ENCODE assay signal across 7 mouse cellular contexts in the genomic region with DNA sequence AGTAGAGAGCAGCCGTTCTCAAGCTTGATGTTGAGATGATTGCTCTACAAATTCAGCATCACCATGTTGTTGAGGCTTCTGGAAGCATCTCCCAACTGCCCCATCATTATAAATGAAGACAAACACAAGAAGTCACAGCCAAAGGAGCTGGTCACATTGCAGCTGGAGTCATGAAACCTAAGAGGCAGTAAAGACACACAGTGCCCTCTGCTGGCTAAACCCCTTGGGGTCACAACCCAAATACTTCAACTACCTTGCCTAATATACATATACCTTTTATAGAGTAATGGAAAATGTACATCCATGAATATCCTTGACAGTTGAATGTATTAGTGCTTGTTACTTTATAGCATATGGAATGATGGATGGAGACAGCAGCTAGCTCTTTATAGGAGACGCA.
DNase-seq lines count a peak whose midpoint lies in the region; ATAC-seq and TF ChIP-seq lines count a peak whose summit lies in the region.

No protein-coding gene starts in this region.

- H3K4me2 ChIP-seq in midbrain, embryonic 16.5 days (ENCODE audit: low read length) = no peak overlapping the region

- no peak for TF ChIP-seq POLR2A in cortical plate, adult 2 months (IDR thresholded peaks at IDR 0.05; ENCODE audit: extremely low read depth, insufficient read depth, low read length)
- TF ChIP-seq POLR2A in lung, adult 2 months (IDR thresholded peaks at IDR 0.05; ENCODE audit: borderline replicate concordance, extremely low read depth, low read depth, low read length) = no peak

- H3K27ac ChIP-seq in cortical plate, adult 2 months (ENCODE audit: insufficient read depth, low read length) = no peak overlapping the region
- no peak overlapping the region for H3K27ac ChIP-seq in midbrain, embryonic 16.5 days (ENCODE audit: low read length)

- H3K4me3 ChIP-seq in cortical plate, adult 2 months (ENCODE audit: insufficient read depth, low read length) = no peak overlapping the region
- no peak overlapping the region for H3K4me3 ChIP-seq in lung, adult 2 months (replicated peaks; ENCODE audit: extremely low read depth, low read depth, low read length)
- H3K4me3 ChIP-seq in midbrain, embryonic 16.5 days (ENCODE audit: low read depth, low read length) = no peak overlapping the region

- no peaks in the 10 kb centered on the region for H3K9me3 ChIP-seq in midbrain, embryonic 16.5 days (replicated peaks; ENCODE audit: control insufficient read depth, low read length, poor library complexity, severe bottlenecking)

- peak; percentile 2 for DNase-seq in left cerebral cortex, adult 11 months (ENCODE audit: low spot score)
- DNase-seq in left cerebral cortex, adult 8-10 months (ENCODE audit: low spot score in 2 of 2) = no peak
- DNase-seq in MEL-GATA-1-ER (ENCODE audit: extremely low read depth, low read depth) = peak; percentile 45
- peak; percentile 29 for DNase-seq in lung, adult 2 months
- peak; percentile 73 for DNase-seq in thymus, postnatal 25 days

- H3K36me3 ChIP-seq in midbrain, embryonic 16.5 days (ENCODE audit: control insufficient read depth, insufficient read depth, low read length) = no peaks in the 10 kb centered on the region

- no peaks in the 10 kb centered on the region for H3K4me1 ChIP-seq in cortical plate, adult 2 months (ENCODE audit: control insufficient read depth, insufficient read depth, low read length)
- no peaks in the 10 kb centered on the region for H3K4me1 ChIP-seq in lung, adult 2 months (ENCODE audit: control insufficient read depth, insufficient read depth, low read length)
- H3K4me1 ChIP-seq in midbrain, embryonic 16.5 days (ENCODE audit: control insufficient read depth, insufficient read depth, low read length) = no peaks in the 10 kb centered on the region

- no peaks in the 10 kb centered on the region for H3K27me3 ChIP-seq in midbrain, embryonic 16.5 days (ENCODE audit: control insufficient read depth, insufficient read depth, low read depth, low read length)

- no peak for ATAC-seq in midbrain, embryonic 16.5 days

- WGBS in lung, adult 2 months = 92% methylated on average over 2 of the region's 2 CpGs
- whole genome bisulfite sequencing in midbrain, embryonic 16.5 days = 92% methylated on average over 2 of the region's 2 CpGs

- H3K9ac ChIP-seq in midbrain, embryonic 16.5 days (ENCODE audit: low read depth, low read length) = no peak overlapping the region

- peak; percentile 31; the same call in 1 of the 2 replicates for TF ChIP-seq CTCF in cortical plate, adult 2 months (IDR thresholded peaks at IDR 0.05; ENCODE audit: extremely low read depth, insufficient read depth, low read length)
- peak; percentile 41 for TF ChIP-seq CTCF in lung, adult 2 months (IDR thresholded peaks at IDR 0.05; ENCODE audit: insufficient read depth, low read length)

Comparison
In these comparisons a context has a peak if more than half of its experiments do, and no peak if none do; other contexts are left out.
1. DNase-seq: peak in left cerebral cortex, adult 11 months (single experiment), MEL-GATA-1-ER (single experiment), lung, adult 2 months (single experiment) and thymus, postnatal 25 days (single experiment); none in left cerebral cortex, adult 8-10 months (0 of 2).